Mouse (Mus musculus): ENCODE results near the gene Lim2.
"Not testable (repeated sequence)": the region's sequence is repeated elsewhere in the genome, so short reads cannot be mapped to it uniquely, and the experiment has no call there.

The Lim2 gene

DNA sequence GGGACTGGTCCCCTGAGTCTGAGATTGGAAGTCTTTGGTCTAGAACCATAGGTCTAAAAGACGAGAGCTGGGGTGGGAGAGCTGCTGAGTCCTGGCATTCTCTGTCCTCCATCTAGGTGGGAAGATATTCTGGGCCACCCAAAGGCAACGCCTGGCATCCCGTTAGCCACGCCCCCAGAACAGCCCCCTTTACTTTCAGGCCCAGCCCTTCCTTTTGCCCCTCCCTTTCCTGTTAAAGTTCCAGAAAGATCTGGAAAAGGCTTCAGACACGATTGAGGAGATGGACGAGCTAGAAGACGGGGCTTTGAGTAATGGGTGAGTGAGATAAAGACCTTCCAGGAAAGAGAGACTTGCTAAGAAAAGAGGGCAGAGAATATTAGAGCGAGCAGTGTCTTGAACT lies at the start of gene Lim2:
Gene Lim2 (plus strand): TSS at position 265 of the 400 bp plus-strand sequence.
- DNase-seq (ENCODE audit: low read depth, low spot score) = no peak

DNA sequence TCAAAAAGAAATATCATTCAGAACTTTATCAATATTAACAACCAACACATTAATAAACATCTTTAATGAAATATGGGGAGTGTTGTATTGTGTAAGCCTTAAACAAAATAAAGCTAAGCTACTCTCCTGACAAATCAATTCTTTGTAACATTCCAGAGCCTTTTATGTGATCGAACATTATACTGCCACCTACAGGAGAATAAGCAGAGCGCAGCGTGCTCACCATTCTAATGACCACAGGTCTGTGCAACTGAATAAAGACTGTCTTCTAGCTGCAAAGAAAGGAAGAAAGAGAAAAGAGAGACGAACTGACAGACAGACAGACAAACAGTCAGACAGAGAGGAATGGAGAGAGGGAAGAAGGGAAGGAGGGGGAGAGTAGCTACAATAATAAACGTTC lies 49.2 kb upstream of the Lim2 start:
- peak; percentile 63 for DNase-seq (ENCODE audit: low read depth, low spot score)

DNA sequence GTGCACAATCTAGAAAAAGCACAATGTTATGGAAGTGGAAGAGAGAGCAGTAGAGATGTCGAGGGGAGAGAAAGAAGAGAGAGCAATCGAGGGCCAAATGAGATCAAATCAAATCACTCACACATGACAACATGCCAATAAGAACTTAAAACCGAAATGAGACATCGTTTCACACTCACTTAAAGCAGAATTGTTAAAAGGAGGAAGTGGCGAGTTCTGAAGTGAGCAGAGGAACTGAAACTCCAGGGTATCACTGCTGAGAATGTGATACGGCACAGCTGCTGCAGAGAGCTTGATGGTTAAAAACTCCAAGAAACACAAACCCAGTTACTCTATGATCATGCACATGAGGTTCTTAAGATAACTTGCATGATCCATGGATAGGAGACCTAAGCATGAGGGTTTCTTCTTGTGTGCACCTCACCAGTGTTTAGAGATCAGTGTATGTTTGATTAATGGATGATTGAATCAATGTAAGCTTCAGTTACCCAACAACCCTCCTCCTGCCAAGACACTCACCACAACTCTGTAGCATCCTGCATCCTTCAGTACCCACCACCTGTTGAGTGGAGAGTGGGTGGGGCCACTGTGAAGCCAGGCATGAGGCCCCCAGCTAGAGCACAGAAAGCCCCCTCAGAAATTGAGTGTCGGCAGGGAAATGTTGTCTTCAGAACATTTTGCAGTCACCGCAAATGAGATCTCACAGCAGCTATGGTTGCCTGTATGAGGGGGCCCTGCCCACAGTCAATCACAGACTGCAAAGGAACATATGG lies 34.9 kb upstream of the Lim2 start:
- DNase-seq (ENCODE audit: low read depth, low spot score) = peak; percentile 12

DNA sequence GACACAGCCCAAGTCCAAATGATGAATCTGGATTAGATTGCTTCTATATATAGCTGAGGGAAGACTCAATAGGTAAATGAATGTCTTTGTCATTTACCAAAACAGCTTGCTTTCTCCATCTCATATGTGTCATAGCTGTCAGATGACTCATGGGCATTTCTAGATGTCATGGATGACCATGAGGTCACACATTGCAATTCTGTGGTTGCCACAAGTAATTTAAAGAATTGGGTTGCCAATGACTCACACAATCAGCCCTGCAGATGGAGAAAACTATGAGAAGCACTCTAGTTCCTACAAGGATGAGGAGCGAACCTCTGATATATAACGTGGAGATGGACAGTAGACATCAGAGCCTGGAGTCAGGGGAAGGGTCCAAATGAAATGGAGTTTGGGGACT lies 28.0 kb upstream of the Lim2 start:
- no peak for DNase-seq (ENCODE audit: low read depth, low spot score)

GRCm38 (mm10) chr7:43402718-43403117 lies 24.8 kb upstream of the Lim2 start:
- DNase-seq (ENCODE audit: low read depth, low spot score) = no peak

DNA sequence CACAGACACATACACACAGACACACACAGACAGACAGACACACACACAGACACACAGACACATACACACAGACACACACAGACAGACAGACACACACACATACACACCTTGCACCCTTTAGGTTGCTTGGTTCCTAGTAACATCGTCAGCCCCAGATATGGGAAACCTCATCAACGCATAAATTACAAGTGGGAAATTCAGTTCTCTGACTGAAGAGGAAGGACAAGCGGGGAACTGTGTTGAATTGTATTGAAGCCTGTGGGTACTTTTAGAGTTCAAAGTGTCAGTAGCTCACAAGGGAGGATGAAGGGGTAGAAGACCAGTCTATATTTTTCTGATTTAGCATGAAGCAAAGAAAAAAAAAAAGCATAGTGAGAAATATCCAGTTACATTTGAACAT lies 19.9 kb upstream of the Lim2 start:
- no peak for DNase-seq (ENCODE audit: low read depth, low spot score)

GRCm38 (mm10) chr7:43408131-43408553 lies 19.3 kb upstream of the Lim2 start, which contains the start of gene Siglecg:
Gene Siglecg, plus strand, starts transcription at chr7:43408204.
- no peak for DNase-seq (ENCODE audit: low read depth, low spot score)

DNA sequence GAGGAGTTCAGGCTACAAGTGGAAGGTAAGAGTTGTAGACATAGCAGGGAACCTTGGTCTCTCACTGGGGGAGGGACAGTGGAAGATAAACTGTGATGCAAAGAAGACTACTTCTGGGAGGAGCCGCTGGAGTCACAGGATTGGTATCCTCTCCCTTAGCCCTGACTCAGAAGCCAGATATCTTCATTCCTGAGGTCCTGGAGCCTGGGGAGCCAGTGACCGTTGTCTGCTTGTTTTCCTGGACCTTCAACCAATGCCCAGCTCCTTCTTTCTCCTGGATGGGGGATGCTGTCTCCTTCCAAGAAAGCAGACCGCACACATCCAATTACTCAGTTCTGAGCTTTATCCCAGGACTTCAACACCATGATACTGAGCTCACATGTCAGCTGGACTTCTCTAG lies 18.4 kb upstream of the Lim2 start:
- no peak for DNase-seq (ENCODE audit: low read depth, low spot score)

DNA sequence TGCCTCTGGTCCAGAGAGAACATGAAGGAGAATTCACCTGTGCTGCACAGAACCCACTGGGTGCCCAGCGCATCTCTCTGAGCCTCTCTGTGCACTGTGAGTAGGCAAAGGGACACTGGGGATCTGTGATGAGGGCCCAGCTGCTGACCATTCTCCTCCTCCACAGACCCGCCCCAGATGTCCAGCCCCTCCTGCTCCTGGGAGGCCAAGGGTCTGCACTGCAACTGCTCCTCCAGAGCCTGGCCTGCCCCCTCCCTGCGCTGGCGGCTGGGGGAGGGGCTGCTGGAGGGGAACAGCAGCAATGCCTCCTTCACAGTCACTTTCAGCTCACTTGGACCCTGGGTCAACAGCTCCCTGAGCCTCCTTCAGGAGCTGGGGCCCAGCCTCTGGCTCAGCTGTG lies 15.7 kb upstream of the Lim2 start:
- DNase-seq (ENCODE audit: low read depth, low spot score) = not testable (repeated sequence)

- no peak for DNase-seq (ENCODE audit: low read depth, low spot score)
These were observed 10.2 kb upstream of the Lim2 start for GRCm38 (mm10) chr7:43417298-43417697.

- DNase-seq (ENCODE audit: low read depth, low spot score) = peak; percentile 87
These were observed 4.4 kb upstream of the Lim2 start for GRCm38 (mm10) chr7:43422995-43423617.

DNA sequence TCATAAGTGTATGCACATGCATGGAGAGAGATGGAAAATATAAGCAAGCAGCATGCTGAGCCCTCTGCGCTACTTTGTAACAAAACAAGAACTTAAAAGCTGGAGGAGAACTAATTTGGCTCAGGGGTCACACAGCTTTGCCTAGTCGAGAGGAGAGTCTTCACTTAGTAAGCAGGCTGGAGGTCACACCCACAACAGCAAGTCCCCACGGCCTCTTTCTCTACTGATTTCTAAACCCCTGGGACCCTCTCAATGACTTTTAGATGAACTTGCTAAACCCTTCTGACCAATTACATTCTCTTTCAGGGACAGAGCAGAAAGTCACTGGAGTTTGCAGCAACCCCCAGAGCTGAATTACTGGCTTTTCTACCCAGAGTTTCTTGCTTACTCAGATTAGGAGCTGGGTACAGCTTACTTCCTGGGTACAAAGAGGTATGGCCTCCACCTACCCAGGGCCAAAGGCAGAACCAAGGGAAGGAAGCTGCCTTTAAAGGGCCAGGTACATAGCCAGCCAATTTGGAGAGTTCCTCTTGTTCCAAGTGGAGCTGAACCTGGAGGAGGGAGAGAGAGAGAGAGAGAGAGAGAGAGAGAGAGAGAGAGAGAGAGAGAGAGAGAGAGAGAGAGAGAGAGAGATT lies 3.4 kb upstream of the Lim2 start:
- DNase-seq (ENCODE audit: low read depth, low spot score) = no peak

DNA sequence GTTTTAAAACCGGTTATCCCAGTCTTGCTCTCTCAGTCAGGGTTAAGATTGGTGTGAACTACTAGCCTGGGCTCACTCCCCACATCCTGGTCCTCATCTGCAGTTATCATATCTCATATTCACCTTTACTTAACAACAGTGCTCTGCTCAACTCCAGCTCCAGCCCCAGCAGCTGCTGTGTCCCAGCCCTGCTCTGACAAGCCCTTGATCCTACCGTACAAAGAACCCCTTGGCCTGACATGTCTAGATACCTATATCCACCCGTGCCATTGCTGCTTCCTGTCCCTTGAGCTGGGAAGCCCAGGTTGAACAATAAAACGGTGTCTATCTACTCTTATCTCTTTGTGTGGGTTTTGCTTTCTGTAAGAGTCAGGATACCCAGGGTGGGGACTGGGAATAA lies 2.0 kb downstream of the Lim2 start:
- DNase-seq (ENCODE audit: low read depth, low spot score) = no peak

GRCm38 (mm10) chr7:43432891-43433290 lies 5.4 kb downstream of the Lim2 start:
- no peak for DNase-seq (ENCODE audit: low read depth, low spot score)

DNA sequence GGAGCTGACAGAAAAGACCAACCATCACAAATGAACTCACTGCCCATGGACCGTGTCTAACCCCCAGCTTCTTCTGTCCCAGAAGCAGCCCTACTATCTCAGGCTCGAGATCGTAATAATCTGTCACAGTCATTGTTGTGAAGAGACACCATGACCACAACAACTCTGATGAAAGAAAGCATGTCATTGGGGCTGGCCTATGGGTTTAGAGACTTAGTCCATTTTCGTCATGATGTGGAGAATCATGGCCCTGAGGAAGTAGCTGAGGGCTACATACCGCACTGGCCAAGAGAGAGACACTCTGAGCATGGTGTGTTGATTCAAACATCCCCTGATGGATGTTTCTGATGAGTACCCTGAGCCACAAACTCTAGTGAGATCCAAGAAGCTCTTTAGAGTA lies 7.2 kb downstream of the Lim2 start:
- DNase-seq (ENCODE audit: low read depth, low spot score) = no peak

GRCm38 (mm10) chr7:43436341-43437255 lies 9.1 kb downstream of the Lim2 start, which contains the start of gene Nkg7:
Gene Nkg7, plus strand, starts transcription at chr7:43437073.
- DNase-seq (ENCODE audit: low read depth, low spot score) = no peak

DNA sequence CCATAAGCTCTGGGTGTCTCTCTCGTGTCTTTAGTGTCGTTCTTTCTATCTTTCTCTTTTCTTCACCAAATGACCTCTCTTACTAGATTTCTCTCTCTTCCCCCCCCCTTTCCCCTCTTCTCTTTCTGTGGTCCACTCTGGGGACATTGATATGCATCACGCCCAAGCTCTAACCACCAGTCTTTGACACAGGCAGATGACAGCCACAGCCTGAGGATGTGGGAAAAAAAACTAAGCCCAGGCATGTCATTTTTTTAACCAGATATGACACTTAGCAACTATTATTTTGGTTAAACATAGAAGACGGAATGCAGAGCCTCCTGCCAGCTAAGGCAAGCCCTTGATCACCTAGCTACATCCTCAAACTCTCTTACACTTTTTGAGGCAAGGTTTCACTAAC lies 11.1 kb downstream of the Lim2 start:
- no peak for DNase-seq (ENCODE audit: low read depth, low spot score)

GRCm38 (mm10) chr7:43440482-43440881 lies 13.0 kb downstream of the Lim2 start, which contains the start of gene Cldnd2:
Gene Cldnd2, plus strand, starts transcription at chr7:43440782.
- DNase-seq (ENCODE audit: low read depth, low spot score) = no peak

DNA sequence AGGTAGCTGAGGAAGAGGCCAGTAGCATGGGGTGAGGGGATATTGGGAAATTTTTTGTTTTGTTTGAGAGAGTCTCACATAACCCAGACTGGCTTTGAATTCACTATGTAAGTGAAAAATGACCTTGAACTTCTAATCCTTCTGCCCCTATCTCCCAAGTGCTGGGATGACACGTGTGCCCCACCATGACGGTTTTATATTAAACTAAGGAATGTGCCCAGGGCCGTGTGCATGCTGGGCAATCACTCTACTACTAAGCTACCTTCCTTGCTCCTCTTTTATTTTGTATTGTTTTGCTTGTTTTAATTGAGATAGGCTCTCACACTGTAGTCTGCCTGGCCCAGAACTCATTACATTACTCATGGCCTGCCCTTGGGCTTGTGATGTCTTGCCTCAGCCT lies 13.6 kb downstream of the Lim2 start:
- DNase-seq (ENCODE audit: low read depth, low spot score) = no peak

DNA sequence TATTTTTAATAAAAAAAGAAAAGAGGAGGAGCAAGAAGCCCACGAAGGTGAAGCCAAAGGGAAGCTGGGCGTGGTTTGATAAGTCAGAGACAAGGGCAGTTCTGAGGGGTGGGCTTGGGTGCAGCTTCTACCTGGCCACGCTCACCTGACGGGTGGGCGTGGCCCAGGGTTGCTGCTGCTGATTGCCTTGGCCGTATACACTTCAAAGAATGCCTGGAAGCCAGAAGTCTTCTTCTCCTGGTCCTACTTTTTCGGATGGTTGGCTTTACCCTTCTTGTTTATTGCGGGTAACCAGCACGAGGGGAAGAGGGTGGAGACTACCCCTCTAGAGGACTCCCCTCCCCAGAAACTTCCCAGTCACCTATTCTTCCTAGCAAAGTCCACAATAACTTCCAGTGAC lies 15.2 kb downstream of the Lim2 start:
- no peak for DNase-seq (ENCODE audit: low read depth, low spot score)

- peak; percentile 86 for DNase-seq (ENCODE audit: low read depth, low spot score)
These were observed 15.9 kb downstream of the Lim2 start for GRCm38 (mm10) chr7:43443126-43443916.

All from brain, adult 2 months (tissue).